20 mouse cellular contexts compared by ENCODE assay signal in the genomic region with DNA sequence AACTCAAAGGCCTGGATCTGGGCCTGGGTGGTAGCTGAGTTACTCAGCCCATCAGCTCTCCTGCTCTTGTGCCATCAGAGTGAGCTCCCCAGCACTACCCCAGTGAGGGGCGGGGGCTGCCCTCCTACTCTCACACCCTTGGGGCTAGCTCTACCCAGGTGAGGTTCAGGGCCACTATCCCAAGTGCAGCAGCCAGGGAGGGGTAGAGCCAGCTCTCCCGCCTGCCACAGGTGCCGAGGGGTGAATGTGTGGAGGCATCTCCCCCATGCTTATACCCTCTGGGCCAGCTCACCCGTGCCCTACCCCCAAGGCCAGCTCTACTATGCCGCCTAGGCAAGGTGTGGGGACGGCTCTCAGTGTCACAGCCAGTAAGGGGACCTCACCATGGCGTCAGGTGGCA.
DNase-seq lines count a peak whose midpoint lies in the region; ATAC-seq and TF ChIP-seq lines count a peak whose summit lies in the region.
"Had no signal": no experiment of that assay in that cellular context is flagged by ENCODE, and none has a peak within 500 bp of the region (broad histone marks: within the 10 kb centered on the region; RNA-seq: fewer than 3 reads in every experiment).

No protein-coding gene starts in this region.

- no peaks in the 10 kb centered on the region for H3K27me3 ChIP-seq in kidney, embryonic 16.5 days (ENCODE audit: insufficient read depth, low read length)
- H3K27me3 ChIP-seq in kidney, adult 2 months (replicated peaks; ENCODE audit: control insufficient read depth, insufficient read depth, low read length) = no peaks in the 10 kb centered on the region
- no peaks in the 10 kb centered on the region for H3K27me3 ChIP-seq in embryonic facial prominence, embryonic 12.5 days
- H3K27me3 ChIP-seq: CH12.LX; heart, embryonic 15.5 days; limb, embryonic 13.5 days; liver, embryonic 12.5 days; midbrain, embryonic 13.5 days had no signal

- no peak for TF ChIP-seq POLR2A in kidney, adult 2 months (IDR thresholded peaks at IDR 0.05; ENCODE audit: low read depth, low read length)

- H3K9ac ChIP-seq in kidney, embryonic 16.5 days (replicated peaks; ENCODE audit: low read length) = no peak overlapping the region
- H3K9ac ChIP-seq in embryonic facial prominence, embryonic 12.5 days = no peak overlapping the region
- H3K9ac ChIP-seq: forebrain, postnatal 0 days; heart, embryonic 15.5 days; limb, embryonic 13.5 days; liver, embryonic 12.5 days; midbrain, embryonic 13.5 days had no signal

- H3K27ac ChIP-seq in gastrocnemius, adult 2 months = peak overlapping the region; percentile 46; the same call in 1 of the 2 replicates
- H3K27ac ChIP-seq in kidney, embryonic 16.5 days (ENCODE audit: low read length) = no peak overlapping the region
- H3K27ac ChIP-seq in kidney, adult 2 months (ENCODE audit: insufficient read depth, low read depth, low read length) = no peak overlapping the region
- no peak overlapping the region for H3K27ac ChIP-seq in embryonic facial prominence, embryonic 12.5 days
- H3K27ac ChIP-seq: heart, embryonic 15.5 days; limb, embryonic 13.5 days; liver, embryonic 12.5 days; midbrain, embryonic 13.5 days had no signal

- no peak overlapping the region for H3K4me2 ChIP-seq in kidney, embryonic 16.5 days (replicated peaks; ENCODE audit: low read depth, low read length)
- no peak overlapping the region for H3K4me2 ChIP-seq in embryonic facial prominence, embryonic 12.5 days (replicated peaks)
- H3K4me2 ChIP-seq: heart, embryonic 15.5 days; limb, embryonic 13.5 days; liver, embryonic 12.5 days; midbrain, embryonic 13.5 days had no signal

- no peak for TF ChIP-seq CTCF in gastrocnemius, adult 2 months (IDR thresholded peaks at IDR 0.05)
- no peak for TF ChIP-seq CTCF in kidney, adult 2 months (conservative IDR thresholded peaks at IDR 0.05; ENCODE audit: insufficient read depth, insufficient read length, low read depth, low read length)

- peaks cover 27% of the 10 kb centered on the region for H3K4me1 ChIP-seq in kidney, embryonic 16.5 days (ENCODE audit: insufficient read depth, low read length)
- peaks cover 33% of the 10 kb centered on the region for H3K4me1 ChIP-seq in kidney, adult 2 months (ENCODE audit: control insufficient read depth, insufficient read depth, low read length)
- no peaks in the 10 kb centered on the region for H3K4me1 ChIP-seq in embryonic facial prominence, embryonic 12.5 days
- H3K4me1 ChIP-seq: midbrain, embryonic 13.5 days had no signal

- H3K36me3 ChIP-seq in kidney, embryonic 16.5 days (ENCODE audit: insufficient read depth, low read length) = peaks cover 10% of the 10 kb centered on the region; the same call in 1 of the 2 replicates
- no peaks in the 10 kb centered on the region for H3K36me3 ChIP-seq in kidney, adult 2 months (ENCODE audit: control insufficient read depth, insufficient read depth, low read length)
- H3K36me3 ChIP-seq in embryonic facial prominence, embryonic 12.5 days = peaks cover 8% of the 10 kb centered on the region

- H3K9me3 ChIP-seq in kidney, embryonic 16.5 days (ENCODE audit: low read length) = peaks cover 1% of the 10 kb centered on the region; the same call in 1 of the 2 replicates
- H3K9me3 ChIP-seq in embryonic facial prominence, embryonic 12.5 days = no peaks in the 10 kb centered on the region; the same call in 1 of the 2 replicates
- H3K9me3 ChIP-seq: heart, embryonic 15.5 days; liver, embryonic 12.5 days had no signal

- WGBS in kidney, embryonic 16.5 days = 77% methylated on average over 7 of the region's 7 CpGs
- 74% methylated on average over 7 of the region's 7 CpGs for WGBS in kidney, adult 2 months
- 84% methylated on average over 7 of the region's 7 CpGs for WGBS in embryonic facial prominence, embryonic 12.5 days

- intact Hi-C loops in gastrocnemius, adult 2 months (cut with DNase I) = no loop called here
- intact Hi-C loops in gastrocnemius, postnatal 36 days (cut with DNase I) = no loop called here
- intact Hi-C loops in heart, postnatal 36 days (cut with DNase I) = no loop called here

- DNase-seq in gastrocnemius, adult 2 months = no peak
- DNase-seq in gastrocnemius, postnatal 36 days = no peak
- DNase-seq in heart, postnatal 4 days = peak; percentile 3
- DNase-seq in heart, postnatal 36 days = no peak
- DNase-seq in kidney, adult 2 months = no peak
- DNase-seq: adrenal gland, adult 2 months; B cell, adult 2 months; cerebellum, adult 11-12 months; cerebellum, postnatal 10 days; forebrain, postnatal 0 days; kidney, postnatal 4 days; lung, adult 18-20 months; lung, postnatal 14 days had no signal

- peak; percentile 46; the same call in 1 of the 2 replicates for ATAC-seq in kidney, embryonic 16.5 days (ENCODE audit: low FRiP score, low TSS enrichment)
- 0 out of 2 replicates have a peak, but pooled peaks have one; percentile 6 for ATAC-seq in embryonic facial prominence, embryonic 12.5 days (ENCODE audit: insufficient number of reproducible peaks, insufficient read depth, low FRiP score, low TSS enrichment)
- ATAC-seq: forebrain, postnatal 0 days; liver, embryonic 12.5 days; midbrain, embryonic 13.5 days had no signal

- no peak overlapping the region for H3K4me3 ChIP-seq in gastrocnemius, adult 2 months
- H3K4me3 ChIP-seq in kidney, embryonic 16.5 days (ENCODE audit: low read length) = no peak overlapping the region
- no peak overlapping the region for H3K4me3 ChIP-seq in kidney, adult 2 months (ENCODE audit: insufficient read depth, low read depth, low read length)
- no peak overlapping the region for H3K4me3 ChIP-seq in embryonic facial prominence, embryonic 12.5 days
- H3K4me3 ChIP-seq: heart, embryonic 15.5 days; limb, embryonic 13.5 days; liver, embryonic 12.5 days; midbrain, embryonic 13.5 days had no signal
